Mouse (Mus musculus) cerebellum, adult 2 months (tissue): ENCODE measurements around the gene Kcnh1. TPM values are rescaled to one million over a fixed set of nuclear protein-coding genes. Genes with fewer than 3 reads are reported as not detected.
A peak's percentile ranks its signal among the peaks of the same experiment; 100 is the strongest.

Experiments
- DNase-seq, 2 experiments: peaks; one replicate each; pipeline ENCODE4 v3.0.0; 2021
- H3K27ac ChIP-seq: fragments of 200-500 bp; 2 replicates; pipeline ENCODE4 v1.5.1; 2012; ENCODE audit warnings: low read length, control low read depth, inconsistent platforms; ENCODE audit not compliant: insufficient read depth
- H3K27me3 ChIP-seq: fragments of 200-500 bp; 2 replicates; pipeline ENCODE4 v1.6.1; 2012; ENCODE audit warnings: inconsistent platforms, mild to moderate bottlenecking, low read length, moderate library complexity; ENCODE audit not compliant: control insufficient read depth, insufficient read depth
- H3K4me1 ChIP-seq: fragments of 200-500 bp; 2 replicates; pipeline ENCODE4 v1.6.1; 2011; ENCODE audit warnings: low read length; ENCODE audit not compliant: control insufficient read depth, insufficient read depth
- H3K4me3 ChIP-seq: fragments of 200-500 bp; replicated peaks from 2 replicates; pipeline ENCODE3; 2011; ENCODE audit warnings: mild to moderate bottlenecking, low read depth, low read length, control low read depth; ENCODE audit not compliant: insufficient read depth
- CTCF ChIP-seq: fragments of 200-500 bp; IDR thresholded peaks from 2 replicates; pipeline ENCODE4 v1.5.1; 2011; ENCODE audit warnings: low read depth, mild to moderate bottlenecking, control low read depth, low read length, moderate library complexity, borderline replicate concordance; ENCODE audit not compliant: insufficient read depth
- POLR2A ChIP-seq: fragments of 200-500 bp; IDR thresholded peaks from 2 replicates; pipeline ENCODE4 v1.6.1; 2011; ENCODE audit warnings: low read length, control low read depth, borderline replicate concordance; ENCODE audit not compliant: insufficient read depth
- WGBS: fragments of 180-500 bp; shearing (Covaris S2); methylation state at CpG from one replicate; pipeline ENCODE4 v1.1.7; 2018; 5-methylcytosine and 5-hydroxymethylcytosine counted together
- polyA plus RNA-seq: library from polyadenylated mRNA; depleted of rRNA; stranded (reverse); fragments of >200 nt; gene quantifications from 2 replicates; pipeline ENCODE4 v1.2.3, GENCODE M21; 2012

The Kcnh1 gene
- polyA plus RNA-seq, 1 experiment: 18.6 TPM

GRCm38 (mm10) chr1:192331207-192331606, 140.6 kb downstream of the Kcnh1 start:
- H3K4me3 ChIP-seq: no peak overlapping the region
- 90% methylated on average over 6 of the region's 6 CpGs for WGBS
- H3K27me3 ChIP-seq: no peaks in the 10 kb centered on the region

GRCm38 (mm10) chr1:192336029-192336428, 145.5 kb downstream of the Kcnh1 start:
- peaks cover 20% of the 10 kb centered on the region for H3K4me1 ChIP-seq
- no peak overlapping the region for H3K4me3 ChIP-seq
- DNase-seq: no peak
- 89% methylated on average over 5 of the region's 5 CpGs for WGBS
- H3K27ac ChIP-seq: no peak overlapping the region
- H3K27me3 ChIP-seq: no peaks in the 10 kb centered on the region
- TF ChIP-seq POLR2A: no peak
- TF ChIP-seq CTCF: no peak

More at GRCm38 (mm10) chr1:192331207-192331606, 140.6 kb downstream of the Kcnh1 start:
- TF ChIP-seq CTCF: no peak
- no peak for TF ChIP-seq POLR2A
- Histone ChIP-seq H3K27ac (no peak overlapping the region), H3K4me1 (no peaks in the 10 kb centered on the region; the same call in 1 of the 2 replicates)
- DNase-seq: no peak

DNA sequence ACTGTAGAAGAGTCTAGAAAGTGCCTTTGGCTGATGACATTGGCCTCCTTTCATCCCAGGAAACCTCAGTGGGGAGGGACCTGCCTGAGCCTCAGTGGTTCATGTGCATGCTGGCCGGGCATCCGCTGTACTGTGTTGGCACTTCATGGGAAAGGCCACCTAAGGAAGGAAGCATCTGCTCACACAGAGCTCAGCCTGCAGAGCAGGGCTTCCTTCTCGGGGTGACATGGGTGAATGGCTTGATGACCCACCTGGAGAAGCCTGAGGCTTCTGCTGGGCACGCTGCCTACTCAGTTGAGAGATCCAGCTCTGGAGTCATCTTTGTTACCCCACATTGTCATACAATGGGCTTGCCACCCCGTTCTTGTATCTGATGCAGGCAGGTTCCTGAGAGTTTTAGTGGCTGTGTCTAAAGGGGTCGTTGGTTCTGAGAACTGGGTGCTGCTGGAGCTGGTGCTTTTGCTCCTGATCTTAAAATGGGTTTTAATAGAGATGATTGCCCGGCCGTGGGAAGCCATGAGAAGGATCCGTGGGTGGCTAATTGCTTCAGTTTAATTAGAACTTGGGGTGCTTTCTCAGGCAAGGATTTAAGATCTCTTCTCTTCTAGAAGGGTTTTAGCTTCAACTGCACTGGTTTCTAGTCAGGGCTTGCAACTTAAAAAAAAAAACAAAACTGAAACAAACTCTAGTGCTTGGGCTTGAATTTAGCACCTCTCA, 148.9 kb downstream of the Kcnh1 start:
- peaks cover 28% of the 10 kb centered on the region for H3K4me1 ChIP-seq
- H3K4me3 ChIP-seq: no peak overlapping the region
- no peak for TF ChIP-seq POLR2A
- TF ChIP-seq CTCF: no peak
- peak; percentile 65 to 73 for DNase-seq
- WGBS: 33% methylated on average over 9 of the region's 9 CpGs
- 0 out of 2 replicates have a peak overlapping the region, but pooled peaks have one; percentile 1 for H3K27ac ChIP-seq
- H3K27me3 ChIP-seq: no peaks in the 10 kb centered on the region

- 50% methylated on average over 4 of the region's 4 CpGs for WGBS
- H3K4me1 ChIP-seq: peaks cover 40% of the 10 kb centered on the region
- H3K4me3 ChIP-seq: no peak overlapping the region
- TF ChIP-seq CTCF (no peak), POLR2A (no peak)
- H3K27ac ChIP-seq: no peak overlapping the region
- peak in 1 of 2 experiments; percentile 57 for DNase-seq
- no peaks in the 10 kb centered on the region for H3K27me3 ChIP-seq
These were observed 151.2 kb downstream of the Kcnh1 start for GRCm38 (mm10) chr1:192341774-192342173.

GRCm38 (mm10) chr1:192343996-192344395, 153.4 kb downstream of the Kcnh1 start:
- peaks cover 40% of the 10 kb centered on the region for H3K4me1 ChIP-seq
- no peak overlapping the region for H3K27ac ChIP-seq
- no peak for TF ChIP-seq POLR2A
- no peak for TF ChIP-seq CTCF
- no peak for DNase-seq
- H3K27me3 ChIP-seq: no peaks in the 10 kb centered on the region
- H3K4me3 ChIP-seq: no peak overlapping the region
- WGBS: 92% methylated on average over 4 of the region's 4 CpGs

DNA sequence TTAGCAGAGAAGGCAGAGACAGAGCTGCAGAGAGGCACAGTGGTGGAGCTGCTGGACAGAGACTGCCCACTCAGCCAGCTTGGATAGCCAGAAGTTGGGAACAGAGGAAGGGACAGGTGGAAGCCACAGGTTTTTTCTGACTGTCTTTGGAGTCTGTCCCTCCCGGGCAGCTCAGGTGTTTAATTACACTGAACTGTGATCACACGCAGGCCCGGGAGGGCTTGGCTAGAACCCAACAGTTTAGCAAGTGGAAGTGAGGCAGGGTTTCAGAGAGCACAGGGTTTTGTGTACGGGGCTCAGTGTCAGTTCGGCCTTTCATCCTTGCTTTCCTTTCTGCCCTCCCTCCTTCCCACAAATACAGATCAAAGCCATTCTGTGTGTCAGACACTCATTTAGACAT, 156.8 kb downstream of the Kcnh1 start:
- no peak overlapping the region for H3K27ac ChIP-seq
- H3K4me3 ChIP-seq: no peak overlapping the region
- peaks cover 33% of the 10 kb centered on the region for H3K4me1 ChIP-seq
- no peak for TF ChIP-seq POLR2A
- no peak for TF ChIP-seq CTCF
- WGBS: 16% methylated on average over 5 of the region's 5 CpGs
- peak; percentile 49 to 59 for DNase-seq
- no peaks in the 10 kb centered on the region for H3K27me3 ChIP-seq

DNA sequence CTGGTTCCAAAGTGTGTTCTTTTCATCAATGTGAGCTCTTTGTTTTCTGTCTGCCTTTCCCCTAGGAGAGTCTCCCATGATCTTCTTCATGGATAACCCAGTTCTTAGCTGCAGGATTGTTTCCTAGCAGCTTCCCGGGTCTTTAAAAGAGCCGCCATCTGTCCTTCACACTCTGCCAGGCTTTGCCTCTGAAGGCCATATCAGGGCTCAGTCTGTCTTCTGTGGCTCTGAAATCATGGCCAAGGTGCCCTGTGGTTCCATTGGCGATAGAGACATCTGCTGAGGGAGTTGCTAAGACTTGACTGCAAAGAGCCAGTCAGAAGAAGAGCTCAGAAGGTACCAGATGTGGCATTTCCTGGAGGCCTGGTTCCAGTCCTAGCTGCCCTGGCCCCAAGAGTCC, 165.7 kb downstream of the Kcnh1 start:
- no peaks in the 10 kb centered on the region for H3K27me3 ChIP-seq
- TF ChIP-seq CTCF (no peak), POLR2A (no peak)
- 14% methylated on average over 3 of the region's 3 CpGs for WGBS
- H3K27ac ChIP-seq: peak overlapping the region; percentile 32; the same call in 1 of the 2 replicates
- H3K4me3 ChIP-seq: no peak overlapping the region
- peak; percentile 68 to 81 for DNase-seq
- peaks cover 22% of the 10 kb centered on the region for H3K4me1 ChIP-seq

DNA sequence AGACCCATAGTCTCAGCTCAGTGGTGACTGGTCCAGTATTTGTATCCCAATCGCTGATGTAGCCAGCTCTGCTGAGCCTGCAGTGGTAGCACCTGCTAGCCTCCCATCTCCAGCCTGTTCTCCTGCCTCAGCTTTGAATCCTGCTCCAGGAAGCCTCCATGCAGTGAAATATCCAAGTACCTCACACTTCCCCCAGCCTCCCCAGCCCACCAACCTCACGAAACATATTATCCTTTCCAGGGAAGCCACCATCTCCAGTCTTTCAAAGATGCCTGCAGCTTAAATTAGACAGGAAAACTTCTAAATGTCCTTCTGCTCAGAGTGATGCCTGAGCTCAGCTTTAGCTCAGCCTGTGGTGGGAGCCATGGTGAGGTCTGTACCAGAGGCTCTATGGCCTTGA, 168.6 kb downstream of the Kcnh1 start:
- H3K4me3 ChIP-seq: no peak overlapping the region
- no peaks in the 10 kb centered on the region for H3K27me3 ChIP-seq
- no peak for DNase-seq
- no peak overlapping the region for H3K27ac ChIP-seq
- WGBS: 71% methylated on average over 2 of the region's 2 CpGs
- H3K4me1 ChIP-seq: peaks cover 22% of the 10 kb centered on the region
- no peak for TF ChIP-seq CTCF
- TF ChIP-seq POLR2A: no peak
